Mouse (Mus musculus) adrenal gland, adult 2 months (tissue): Measurements from ENCODE around the gene Vav2. TPM values are rescaled to one million over a fixed set of nuclear protein-coding genes. Genes with fewer than 3 reads are reported as not detected.

ENCODE experiments used
- DNase-seq: peaks from one replicate; pipeline ENCODE4 v3.0.0; 2021
- polyA plus RNA-seq: library from polyadenylated mRNA; depleted of rRNA; stranded (reverse); fragments of >200 nt; gene quantifications from 2 replicates; pipeline ENCODE4 v1.2.3, GENCODE M21; 2012
- total RNA-seq, 2 experiments: library from RNA; stranded (reverse); gene quantifications; 2 replicates each; pipeline ENCODE4 v1.2.3; 2021

Gene Vav2
- total and polyA plus RNA-seq, 3 experiments = 20.1 to 30.9 (median 27.6) TPM

DNA sequence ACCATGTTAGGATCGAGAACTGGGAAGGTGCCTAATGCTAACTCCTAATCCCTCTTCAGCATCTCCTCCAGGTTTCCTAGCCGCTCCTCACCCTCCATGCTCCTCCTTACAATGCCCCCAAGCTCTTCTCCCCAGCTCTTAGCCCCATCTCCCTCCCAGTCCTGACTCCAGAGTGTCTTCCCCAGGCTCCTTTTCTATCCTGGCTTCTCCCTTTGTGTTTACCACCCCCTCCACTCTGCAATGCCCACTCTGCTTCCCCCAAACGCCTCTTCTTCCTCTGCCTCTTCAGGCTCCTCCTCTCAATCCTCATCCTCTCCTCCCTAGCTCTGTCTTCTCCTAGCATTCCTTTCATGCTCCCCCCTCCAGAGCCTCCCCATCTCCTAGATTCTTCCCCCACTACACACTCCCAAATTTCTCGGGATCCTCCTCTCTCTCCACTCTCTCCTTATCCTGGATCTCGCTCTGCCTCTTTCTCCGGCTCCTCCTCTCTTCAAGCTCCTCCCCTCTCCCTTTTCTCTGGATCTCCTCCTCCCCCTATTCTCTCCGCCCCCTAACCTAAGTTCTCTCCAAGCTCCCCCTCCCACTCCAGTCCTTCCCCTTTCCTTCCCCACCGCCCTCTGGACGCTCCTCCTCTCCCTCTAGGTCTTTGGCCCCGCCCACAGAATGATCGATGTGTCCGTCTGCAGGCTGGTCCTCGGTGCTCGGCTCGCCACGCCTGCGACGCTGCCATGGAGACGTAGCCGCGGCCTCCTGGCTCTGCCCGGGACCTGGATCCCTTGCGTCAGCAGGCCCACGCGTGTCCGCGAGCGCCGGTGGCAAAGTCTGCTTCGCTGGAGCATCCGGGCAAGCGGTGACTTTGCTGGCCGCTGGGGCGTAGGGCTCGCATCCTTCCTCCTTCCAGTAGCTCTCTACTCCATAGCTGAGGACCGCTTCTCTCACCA lies 15.2 kb upstream of the Vav2 start, which contains the start of gene Brd3os:
TSS of gene Brd3os (plus strand) at position 558 of the 941 bp plus-strand sequence.
- DNase-seq = peak; percentile 98

DNA sequence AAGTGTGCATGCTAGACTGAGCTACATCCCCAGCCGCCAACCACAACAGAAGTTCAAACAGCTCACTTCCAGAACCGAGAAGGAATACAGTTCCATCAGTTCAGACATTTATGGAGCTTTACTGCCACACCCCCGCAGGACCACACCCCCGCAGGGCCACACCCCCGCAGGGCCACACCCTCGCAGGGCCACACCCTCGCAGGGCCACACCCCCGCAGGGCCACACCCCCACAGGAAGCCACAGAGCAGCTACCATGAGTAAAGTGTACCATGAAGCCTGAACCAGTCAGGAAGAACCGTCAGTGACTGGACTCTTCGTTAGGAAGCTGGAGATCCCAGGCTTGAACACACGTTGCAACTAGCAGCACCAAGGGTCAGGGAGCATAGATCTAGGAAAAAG lies 11.4 kb upstream of the Vav2 start:
- DNase-seq = no peak

DNA sequence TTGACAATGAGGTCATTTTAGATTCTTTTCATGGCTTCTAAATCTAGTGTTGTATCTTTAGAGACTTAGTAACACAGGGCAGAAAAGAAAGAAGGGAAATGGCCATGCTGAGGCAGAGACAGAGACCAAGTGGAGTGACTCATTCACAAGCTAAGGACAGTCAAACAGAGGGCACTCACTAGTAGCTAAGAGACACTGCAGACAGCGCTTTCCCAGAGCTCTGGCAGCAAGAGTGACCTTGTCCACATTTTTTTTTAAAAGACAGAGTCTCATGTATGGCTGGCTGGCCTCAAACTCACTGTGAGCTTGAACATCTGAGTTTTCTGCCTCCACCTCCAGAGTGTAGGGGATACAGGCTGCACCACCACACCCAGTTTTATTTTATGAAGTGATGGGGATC lies 11.0 kb upstream of the Vav2 start:
- peak; percentile 66 for DNase-seq

DNA sequence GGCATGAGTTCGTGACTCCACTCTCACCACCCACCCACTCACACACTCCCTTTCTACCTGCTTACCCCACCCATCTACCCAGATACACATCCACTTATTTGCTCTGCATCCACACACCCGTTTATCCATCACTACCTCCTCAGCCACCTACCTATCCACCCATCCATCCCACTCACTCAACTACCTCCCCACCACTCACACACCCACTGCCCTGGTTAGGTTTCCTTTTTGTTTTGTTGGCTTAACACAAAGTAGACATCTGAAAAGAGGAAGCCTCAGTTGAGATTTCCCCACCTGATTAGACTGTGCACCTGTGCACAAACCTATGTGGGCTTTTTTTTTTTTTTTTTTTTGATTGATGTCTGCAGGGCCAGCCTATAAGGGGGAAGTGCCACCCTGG lies 5.8 kb upstream of the Vav2 start:
- no peak for DNase-seq

DNA sequence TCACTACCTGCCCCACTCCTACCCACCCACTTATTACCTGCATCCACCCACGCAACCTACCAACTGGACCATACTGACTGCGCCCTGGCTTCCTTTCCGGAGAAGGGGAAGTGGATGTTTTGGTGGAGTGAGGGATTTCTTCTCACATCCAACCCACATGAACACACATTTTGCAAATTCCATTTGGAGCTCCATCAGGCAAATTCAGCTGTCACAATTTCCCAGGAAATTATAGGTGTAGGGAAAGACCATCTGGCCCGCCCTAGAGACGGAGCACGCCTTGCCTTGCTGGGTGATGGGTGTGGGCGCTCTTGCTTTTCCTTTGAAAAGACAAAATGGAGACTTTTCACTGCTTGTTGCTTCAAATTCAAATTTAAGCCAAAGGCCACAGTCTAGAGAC lies 3.8 kb upstream of the Vav2 start:
- no peak for DNase-seq

DNA sequence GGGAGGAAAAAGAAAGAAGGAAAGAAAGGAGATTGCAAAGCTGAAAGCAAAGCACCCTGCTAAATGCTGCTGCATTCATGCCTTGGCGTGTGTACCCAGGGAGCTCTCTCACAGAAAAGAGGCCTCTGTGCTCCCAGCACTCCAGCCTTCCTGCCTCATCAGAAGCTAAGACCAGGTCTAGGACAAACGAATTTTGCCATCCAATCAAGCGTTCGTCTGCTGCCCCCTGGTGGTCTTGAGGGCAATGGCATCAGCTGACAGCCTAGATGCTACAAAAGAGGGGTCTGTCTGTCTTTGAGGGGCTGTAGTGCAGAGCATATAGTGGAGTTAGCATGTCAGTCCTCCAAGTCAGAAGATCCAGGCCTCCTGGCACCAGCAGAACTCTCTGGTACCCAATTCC lies 1.2 kb upstream of the Vav2 start:
- DNase-seq = peak; percentile 84

DNA sequence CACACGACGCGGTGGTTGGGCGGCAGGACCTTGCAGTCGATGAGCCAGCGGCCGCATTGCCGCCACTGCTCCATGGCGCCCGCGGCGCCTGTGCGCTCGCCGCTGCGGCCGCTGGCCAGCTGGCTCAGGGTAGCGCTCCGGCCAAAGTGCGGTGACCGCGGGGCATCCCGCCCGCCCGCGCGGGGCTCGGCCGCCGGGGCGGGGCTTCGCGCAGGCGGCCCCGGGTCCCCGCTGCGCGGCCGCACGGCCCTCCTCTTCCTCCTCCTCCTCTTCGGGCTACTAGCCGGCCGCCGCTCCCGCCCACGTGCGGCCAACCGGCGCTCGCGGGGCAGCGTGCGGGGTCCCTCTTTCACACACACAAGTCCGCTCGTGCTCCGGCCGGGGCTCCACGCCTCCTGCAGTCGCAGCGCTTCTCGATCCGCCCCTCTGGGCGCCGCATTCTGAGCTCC lies 403 bp downstream of the Vav2 start:
- peak; percentile 87 for DNase-seq

DNA sequence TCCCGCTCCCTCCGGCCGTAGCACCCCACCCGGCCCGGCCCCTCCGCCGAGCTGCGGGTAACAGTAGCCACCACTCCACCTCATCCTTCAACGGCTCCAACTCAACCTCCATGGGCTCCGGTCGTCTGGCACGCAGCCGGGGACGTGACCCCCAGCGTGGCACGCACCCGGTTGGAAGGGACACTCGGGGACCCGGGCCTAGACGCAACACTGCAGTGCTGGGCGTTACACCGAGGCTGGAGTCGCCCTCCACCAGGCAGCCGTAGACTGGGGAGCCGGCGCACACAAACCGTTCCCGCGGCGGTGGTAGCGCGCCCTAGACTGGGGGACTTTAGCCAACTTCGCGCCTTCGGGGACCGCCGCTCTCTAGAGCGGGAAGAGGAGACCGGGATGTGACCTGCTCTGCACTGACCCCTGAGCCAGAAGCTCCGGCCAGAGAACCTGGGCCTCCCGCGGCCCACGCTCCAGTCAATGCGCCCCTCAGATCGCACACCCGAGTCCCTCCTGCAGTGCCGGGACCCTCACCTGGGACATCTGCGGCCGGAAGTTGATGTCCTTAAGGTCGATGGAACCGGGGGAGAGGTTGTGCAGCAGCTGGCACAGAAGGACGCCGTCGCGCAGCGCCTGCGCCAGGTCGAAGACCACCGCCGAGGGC lies 955 bp downstream of the Vav2 start:
- DNase-seq = peak; percentile 67

DNA sequence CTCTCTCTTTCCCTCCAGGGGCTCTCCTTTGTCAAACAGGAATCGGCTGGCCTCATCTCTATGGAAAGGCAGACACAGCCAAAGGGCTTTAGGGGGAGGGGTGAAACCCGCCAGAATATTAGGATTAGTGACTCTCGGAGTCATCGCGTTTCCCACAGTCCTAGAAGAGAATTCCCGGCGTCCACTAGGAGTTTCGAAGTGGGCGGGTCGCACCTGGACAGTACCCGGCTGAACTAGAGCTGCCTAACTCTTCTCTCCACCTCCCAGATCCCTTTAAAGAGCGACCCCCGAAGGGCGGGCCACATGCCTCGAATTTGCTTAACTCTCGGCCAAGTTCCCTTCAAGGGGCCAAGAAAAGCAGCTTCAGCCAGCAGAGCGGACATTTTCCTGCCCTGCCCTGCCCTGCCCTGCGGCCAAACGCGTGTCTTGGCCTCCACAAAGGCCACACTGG lies 1.6 kb downstream of the Vav2 start:
- peak; percentile 59 for DNase-seq

DNA sequence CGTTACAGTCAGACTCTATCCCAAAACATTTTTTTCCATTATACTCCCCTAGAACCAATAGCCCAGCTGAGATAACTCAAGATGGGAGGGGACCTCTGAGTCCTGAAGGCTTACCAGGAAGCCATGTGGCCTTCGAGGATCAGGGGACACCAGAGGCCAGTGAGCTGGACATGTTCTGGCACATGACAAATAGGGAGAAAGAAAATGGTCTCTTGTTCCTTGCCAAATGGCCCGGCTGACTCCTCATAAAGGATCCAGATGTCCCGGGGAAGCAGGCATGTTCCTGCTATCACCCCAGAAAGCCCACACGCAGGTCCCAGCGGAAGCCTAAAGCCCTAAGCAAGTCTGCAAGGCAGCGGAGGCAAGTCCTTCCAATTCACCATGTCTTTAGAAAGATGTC lies 3.2 kb downstream of the Vav2 start:
- no peak for DNase-seq

DNA sequence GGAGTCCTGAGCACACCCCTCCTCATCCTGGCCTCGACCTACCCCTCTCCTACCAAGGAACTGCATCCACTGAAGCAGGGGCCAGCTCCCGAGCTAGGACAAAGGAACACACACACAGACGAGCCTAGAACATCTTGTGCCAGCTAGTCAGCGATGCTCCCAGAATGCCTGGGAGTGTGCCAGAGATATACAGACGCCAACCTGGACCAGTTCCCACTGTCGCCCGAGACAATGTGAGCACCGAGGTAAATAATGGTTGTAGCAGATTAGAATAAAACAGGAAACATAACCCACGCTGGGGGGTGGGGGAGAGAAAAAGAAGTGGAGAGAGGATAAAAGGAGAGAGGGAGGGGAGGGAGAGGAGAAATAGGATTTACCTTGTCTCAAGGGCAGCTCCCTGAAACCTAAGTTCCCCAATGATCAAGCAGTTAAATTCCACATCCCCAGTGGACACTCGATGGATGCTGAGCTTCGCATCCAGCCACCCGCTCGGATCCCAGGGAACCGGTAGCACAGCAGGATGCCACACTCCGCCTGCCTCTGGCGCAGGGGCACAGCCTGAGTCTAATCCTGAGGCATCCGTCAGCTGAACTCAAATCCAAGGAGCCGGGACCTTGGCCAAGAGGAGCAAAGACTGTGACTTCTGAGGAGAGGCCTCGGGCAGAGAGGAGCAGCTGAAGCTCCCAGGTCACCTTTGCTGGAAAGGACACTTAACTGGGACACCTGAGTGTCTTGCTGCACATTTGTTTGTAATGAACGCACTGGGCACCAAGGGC lies 5.4 kb downstream of the Vav2 start:
- DNase-seq = peak; percentile 41

DNA sequence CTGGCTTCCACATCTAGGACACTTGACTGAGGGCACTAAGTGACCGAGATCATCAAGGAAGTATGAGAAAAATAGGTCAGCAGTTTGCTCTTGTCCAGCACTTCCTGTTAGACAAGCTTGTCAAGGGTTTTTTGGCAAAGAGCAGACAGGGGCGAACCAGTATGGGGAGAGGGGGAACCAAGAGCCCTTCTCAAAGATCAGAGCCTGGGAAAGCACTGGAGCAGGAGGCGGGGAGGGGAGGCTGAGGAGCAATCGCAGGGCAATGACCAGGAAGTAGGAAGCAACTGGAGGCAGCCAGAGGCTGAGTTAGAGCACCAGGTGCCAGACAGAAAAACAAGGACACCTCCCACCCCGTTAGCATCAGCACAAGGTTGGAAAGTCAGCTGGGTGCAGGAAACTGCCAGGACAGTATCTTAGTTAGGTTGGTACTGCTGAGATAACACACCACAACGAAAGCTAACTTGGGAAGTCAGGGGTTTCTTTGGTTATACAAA lies 8.2 kb downstream of the Vav2 start:
- no peak for DNase-seq

DNA sequence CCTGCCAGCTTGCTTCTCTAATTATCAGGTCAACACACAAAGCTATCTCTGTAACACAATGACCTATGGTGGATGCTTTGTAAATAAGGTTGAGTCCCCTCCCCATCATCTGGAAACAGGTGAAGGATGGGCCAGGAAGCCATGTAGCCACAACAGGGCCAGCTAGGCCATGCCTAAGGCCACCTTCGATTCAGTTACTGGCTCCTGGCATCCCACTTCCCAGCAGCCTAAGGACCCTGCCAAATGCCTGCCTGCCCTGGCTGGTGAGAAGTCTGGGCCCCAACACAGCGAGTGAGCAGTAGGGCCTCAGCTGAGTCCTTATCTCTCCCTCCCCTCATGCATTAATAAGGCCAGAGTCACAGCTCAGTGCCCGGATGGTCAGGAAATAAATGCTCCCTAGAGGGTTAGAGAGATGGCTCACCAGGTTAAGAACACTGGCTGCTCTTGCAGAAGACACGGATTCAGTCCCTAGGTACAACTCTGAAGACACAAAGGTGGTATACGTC lies 9.1 kb downstream of the Vav2 start:
- no peak for DNase-seq

DNA sequence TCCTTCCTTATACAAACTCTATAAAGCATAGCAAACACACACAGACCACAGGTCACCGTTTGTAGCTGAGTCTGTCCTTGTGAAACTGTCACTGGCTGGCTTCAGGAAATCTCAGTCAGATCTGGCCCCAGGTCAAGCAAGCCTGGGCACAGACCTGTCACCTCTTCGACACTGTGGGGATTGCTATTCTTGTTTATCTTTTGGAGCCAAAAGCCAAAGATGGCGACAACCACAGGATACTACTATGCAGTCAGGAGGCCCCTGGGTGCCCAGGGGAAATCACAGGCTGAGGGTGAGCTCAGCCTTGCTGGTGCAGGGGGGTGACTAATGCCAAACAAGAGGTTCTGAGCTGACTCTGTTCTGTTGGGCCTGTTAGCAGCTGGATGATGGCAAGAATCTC lies 10.4 kb downstream of the Vav2 start:
- DNase-seq = peak; percentile 47

DNA sequence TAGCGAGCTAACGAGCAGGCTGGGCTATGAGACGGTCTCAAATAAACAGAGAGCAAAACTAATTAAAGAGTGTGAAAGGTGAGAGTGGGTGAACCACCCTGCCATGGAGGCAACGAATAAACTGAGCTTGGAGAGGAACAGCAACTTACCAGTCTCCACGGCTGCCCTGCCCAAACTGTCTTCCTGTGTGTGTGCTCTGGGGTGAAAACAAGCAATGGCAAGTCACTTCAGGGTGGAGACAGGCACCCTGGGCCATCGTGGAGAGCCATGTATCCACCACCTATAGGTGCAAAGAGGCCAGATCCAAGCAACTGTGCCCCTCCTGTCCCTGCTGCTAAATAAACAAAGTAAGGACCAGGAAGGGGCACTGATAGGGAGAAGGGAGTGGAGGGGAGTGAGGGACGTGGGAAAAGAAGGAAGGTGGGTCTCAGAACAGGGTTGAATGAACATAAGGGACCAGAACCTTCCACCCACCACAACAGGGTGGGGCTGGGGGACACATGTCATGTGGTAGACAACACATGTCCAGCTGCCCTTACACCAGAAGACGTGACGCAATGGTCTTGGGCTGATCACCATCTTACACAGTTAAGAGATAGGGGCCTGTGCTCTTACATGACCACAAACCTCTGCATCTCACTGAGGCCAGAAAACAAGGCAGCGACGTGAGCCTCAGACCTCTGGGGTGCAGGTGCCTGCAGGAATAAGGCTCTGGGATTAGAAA lies 11.6 kb downstream of the Vav2 start:
- no peak for DNase-seq

DNA sequence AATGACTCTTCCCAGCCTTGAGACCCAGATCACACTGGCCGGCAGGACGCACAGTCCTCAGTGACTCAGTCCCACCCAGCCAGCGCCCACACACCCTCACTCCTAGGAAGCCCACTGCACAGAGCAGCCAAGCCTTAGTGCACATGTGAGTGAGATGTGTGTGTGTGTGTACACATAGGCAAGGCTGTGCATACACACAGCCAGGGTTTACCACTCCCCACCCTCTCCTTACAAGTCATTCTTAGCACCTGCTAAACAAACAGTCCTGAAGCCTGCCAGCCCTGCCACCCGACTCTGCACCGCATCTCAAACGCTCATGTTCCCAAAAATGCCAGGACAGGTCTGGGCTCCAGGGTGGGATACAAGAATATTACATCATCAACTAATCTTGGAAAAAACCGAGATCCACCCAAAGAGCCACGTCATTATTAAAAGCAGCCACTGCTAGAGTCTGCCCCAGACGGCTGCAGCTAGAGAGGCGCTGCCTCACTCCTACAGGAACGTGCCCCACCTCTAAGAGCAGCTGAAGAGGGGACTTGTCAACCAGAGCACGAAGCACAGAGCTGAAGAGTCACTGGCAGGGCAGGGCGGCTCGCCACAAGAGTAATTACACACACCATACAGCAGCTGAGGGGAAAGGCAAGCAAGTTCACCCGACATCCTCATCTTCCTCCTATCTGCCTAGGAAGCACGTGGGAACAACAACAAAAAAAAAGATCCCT lies 12.7 kb downstream of the Vav2 start:
- no peak for DNase-seq

DNA sequence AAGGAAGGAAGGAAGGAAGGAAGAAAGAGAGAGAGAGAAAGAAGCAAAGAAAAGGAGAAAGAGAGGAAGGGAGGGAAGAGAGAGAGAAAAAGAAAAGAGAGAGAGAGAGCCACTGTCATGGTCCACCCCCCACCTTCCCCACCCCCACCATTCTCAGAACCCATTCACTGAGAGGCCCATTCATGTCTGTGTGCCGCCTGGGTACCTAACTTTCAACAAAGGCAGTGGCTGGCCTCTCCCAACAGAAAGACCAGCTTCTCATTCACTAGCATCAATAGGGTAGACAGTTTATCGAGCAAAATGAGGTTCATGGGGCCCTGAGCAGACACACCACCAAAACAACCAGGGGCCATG lies 13.3 kb downstream of the Vav2 start:
- DNase-seq = no peak

DNA sequence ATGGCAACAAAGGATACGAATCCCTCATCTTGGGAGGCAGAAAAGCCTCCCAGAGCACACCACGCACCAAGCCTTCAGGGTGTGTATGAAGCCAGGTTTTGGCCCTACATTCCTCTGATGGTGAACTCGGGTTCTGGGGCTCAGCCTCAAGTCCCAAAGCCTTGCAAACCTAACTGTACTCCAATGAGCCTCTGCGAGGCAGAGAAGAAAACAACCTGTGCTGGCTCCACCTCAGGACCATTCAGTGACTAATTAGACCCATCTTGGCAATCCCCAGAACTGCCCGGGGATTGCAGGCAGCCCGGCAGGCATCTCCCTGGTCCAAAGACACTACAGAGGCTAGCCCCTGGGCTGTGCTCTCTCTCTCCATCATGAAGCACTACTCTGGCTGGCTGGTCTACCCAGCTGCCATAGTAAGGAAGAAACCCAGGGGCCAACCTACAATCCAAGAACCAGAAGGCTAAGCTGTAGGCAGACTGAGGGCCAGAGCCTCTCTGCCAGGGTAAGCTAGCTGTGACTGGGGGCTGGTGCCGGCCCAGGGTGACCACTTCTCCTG lies 14.5 kb downstream of the Vav2 start:
- DNase-seq = no peak

DNA sequence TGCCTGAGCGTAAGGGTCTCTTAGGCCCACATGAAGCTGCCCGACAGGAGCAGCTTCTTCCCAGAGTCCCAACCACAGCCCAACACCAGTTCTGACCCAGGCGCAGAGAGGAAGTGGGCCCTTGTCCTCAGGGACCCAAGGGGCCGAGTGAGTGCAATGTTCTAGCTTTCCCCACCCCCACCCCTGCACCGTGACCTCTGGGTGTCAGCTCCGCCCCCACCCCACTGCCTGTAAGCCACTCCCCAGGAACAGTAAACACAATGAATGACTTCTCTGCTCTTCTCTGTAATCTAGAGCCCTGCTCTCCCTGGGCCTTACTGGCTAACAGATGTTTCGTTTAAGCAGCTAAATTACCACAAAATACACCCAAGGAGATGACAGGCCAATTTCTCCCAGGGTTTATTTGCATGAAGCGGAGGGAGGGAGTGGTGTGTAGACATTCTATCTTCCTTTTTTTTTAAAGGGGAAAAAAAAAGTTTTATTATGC lies 15.1 kb downstream of the Vav2 start:
- DNase-seq = no peak

DNA sequence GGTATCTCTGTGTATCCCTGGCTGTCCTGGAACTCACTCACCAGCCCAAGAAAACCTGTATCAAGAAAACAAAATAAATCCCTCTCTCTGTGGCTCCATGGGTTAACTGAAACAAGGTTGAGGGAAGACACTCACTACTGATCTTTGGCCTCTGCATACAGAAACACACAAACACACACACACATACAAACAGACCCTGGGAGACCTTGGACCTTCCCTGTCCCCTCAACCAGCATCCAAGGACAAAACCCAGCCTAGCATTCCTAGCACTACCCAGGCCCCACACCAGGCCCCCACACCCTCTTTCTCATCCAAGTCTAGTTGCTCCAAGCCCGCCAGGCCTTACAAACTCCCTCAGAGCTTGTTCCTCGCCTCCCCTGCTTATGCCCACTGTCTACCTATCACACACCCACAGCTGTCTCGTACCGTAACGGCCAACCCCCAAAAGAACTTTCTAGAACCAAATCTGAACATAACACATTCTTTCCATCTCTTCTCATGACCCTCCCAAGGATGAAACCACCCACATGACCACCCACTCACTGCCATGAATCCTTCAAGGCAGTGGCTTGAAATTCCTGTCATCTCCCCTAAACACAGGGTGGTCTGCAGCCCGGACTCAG lies 16.2 kb downstream of the Vav2 start:
- DNase-seq = no peak
